Mouse (Mus musculus): ENCODE measurements around the gene Dbp.

The Dbp gene

GRCm38 (mm10) chr7:45727625-45728024 is 22.7 kb downstream of the Dbp start:
- no peak for DNase-seq

GRCm38 (mm10) chr7:45730727-45731431 is 26.0 kb downstream of the Dbp start:
- no peak for DNase-seq

- DNase-seq = no peak
Measured at GRCm38 (mm10) chr7:45733477-45733876, 28.6 kb downstream of the Dbp start.

GRCm38 (mm10) chr7:45739162-45739763 is 34.4 kb downstream of the Dbp start:
- peak; percentile 84 for DNase-seq

- no peak for DNase-seq
Measured at GRCm38 (mm10) chr7:45739820-45740219, 34.9 kb downstream of the Dbp start.

GRCm38 (mm10) chr7:45741308-45741707 is 36.4 kb downstream of the Dbp start:
- no peak for DNase-seq

GRCm38 (mm10) chr7:45741777-45742176 is 36.9 kb downstream of the Dbp start:
- no peak for DNase-seq

GRCm38 (mm10) chr7:45742338-45742737 is 37.5 kb downstream of the Dbp start:
- DNase-seq = peak; percentile 28

- peak; percentile 82 for DNase-seq
Measured at GRCm38 (mm10) chr7:45744387-45744786, 39.5 kb downstream of the Dbp start.

- no peak for DNase-seq
Measured at GRCm38 (mm10) chr7:45746518-45746917, 41.6 kb downstream of the Dbp start.

- DNase-seq = no peak
Measured at GRCm38 (mm10) chr7:45747450-45747849, 42.6 kb downstream of the Dbp start.

GRCm38 (mm10) chr7:45748110-45748509 is 43.2 kb downstream of the Dbp start:
- no peak for DNase-seq

- DNase-seq = no peak
Measured at GRCm38 (mm10) chr7:45749401-45749800, 44.5 kb downstream of the Dbp start.

- no peak for DNase-seq
Measured at GRCm38 (mm10) chr7:45750162-45750561, 45.3 kb downstream of the Dbp start.

GRCm38 (mm10) chr7:45755703-45756102 is 50.8 kb downstream of the Dbp start:
- no peak for DNase-seq

GRCm38 (mm10) chr7:45759400-45759799 is 54.5 kb downstream of the Dbp start:
- DNase-seq = no peak
